Mouse (Mus musculus) stomach, embryonic 14.5 days (tissue): ENCODE data around the gene Smg9. TPM values are rescaled to one million over a fixed set of nuclear protein-coding genes. Genes with fewer than 3 reads are reported as not detected.

ENCODE experiments used
- ATAC-seq: fragments of 200-750 bp; cut with Nextera tagmentation; 2 replicates; pipeline ENCODE4 v1.8.0; 2017; ENCODE audit warnings: low read depth, moderate TSS enrichment; ENCODE audit not compliant: insufficient number of reproducible peaks, insufficient read depth, low FRiP score
- H3K27ac ChIP-seq: fragments of 300-500 bp; sonication (generic); 2 replicates; pipeline ENCODE4 v1.5.1; 2014; ENCODE audit warnings: mild to moderate bottlenecking, low read length, moderate library complexity, mixed read lengths
- H3K27me3 ChIP-seq: fragments of 300-500 bp; sonication (generic); 2 replicates; pipeline ENCODE4 v1.6.1; 2014; ENCODE audit warnings: low read length, control low read depth, mixed read lengths; ENCODE audit not compliant: control insufficient read depth, insufficient read depth
- H3K36me3 ChIP-seq: fragments of 300-500 bp; sonication (generic); 2 replicates; pipeline ENCODE4 v1.6.1; 2014; ENCODE audit warnings: mild to moderate bottlenecking, control low read depth, low read length, moderate library complexity, mixed read lengths; ENCODE audit not compliant: control insufficient read depth, insufficient read depth
- H3K4me1 ChIP-seq: fragments of 300-500 bp; sonication (generic); 2 replicates; pipeline ENCODE4 v1.6.1; 2014; ENCODE audit warnings: low read length, control low read depth, mixed read lengths; ENCODE audit not compliant: control insufficient read depth, insufficient read depth
- H3K4me2 ChIP-seq: fragments of 300-500 bp; sonication (generic); replicated peaks from 2 replicates; pipeline ENCODE4 v1.6.1; 2014; ENCODE audit warnings: low read depth, low read length, control low read depth
- H3K4me3 ChIP-seq: fragments of 300-500 bp; sonication (generic); 2 replicates; pipeline ENCODE4 v1.5.1; 2014; ENCODE audit warnings: low read depth, low read length, control low read depth
- H3K9ac ChIP-seq: fragments of 300-500 bp; sonication (generic); replicated peaks from 2 replicates; pipeline ENCODE4 v1.6.1; 2014; ENCODE audit warnings: low read depth, mild to moderate bottlenecking, control low read depth, low read length, moderate library complexity, mixed read lengths
- H3K9me3 ChIP-seq: fragments of 300-500 bp; sonication (generic); 2 replicates; pipeline ENCODE4 v1.6.1; 2016; ENCODE audit warnings: low read depth, low read length, control low read depth; ENCODE audit not compliant: control insufficient read depth
- WGBS: fragments of 180-500 bp; shearing (Covaris S2); extraction: QIAGEN DNeasy Blood & Tissue Kit; methylation state at CpG from one replicate; pipeline ENCODE4 v1.1.7; 2014; 5-methylcytosine and 5-hydroxymethylcytosine counted together
- polyA plus RNA-seq: library from polyadenylated mRNA; unstranded; fragments of >200 nt; fragmentation: Nextera tagmentation; extraction: Ambion mirVana; gene quantifications from 2 replicates; pipeline ENCODE4 v1.2.1, GENCODE M21; 2014

Smg9 gene
- polyA plus RNA-seq, 1 experiment from 2014 or later, result 26.6 TPM

- Histone ChIP-seq H3K4me2 (no peak overlapping the region), H3K9me3 (no peaks in the 10 kb centered on the region), H3K36me3 (peaks cover 5% of the 10 kb centered on the region; the same call in 1 of the 2 replicates), H3K27ac (no peak overlapping the region), H3K4me3 (no peak overlapping the region), H3K4me1 (no peaks in the 10 kb centered on the region), H3K9ac (no peak overlapping the region), H3K27me3 (no peaks in the 10 kb centered on the region)
- 79% methylated on average over 8 of the region's 8 CpGs for WGBS
- ATAC-seq, result no peak
Measured at GRCm38 (mm10) chr7:24422251-24422650, 22.8 kb downstream of the Smg9 start.

- H3K4me2 ChIP-seq, result no peak overlapping the region
- H3K9me3 ChIP-seq, result no peaks in the 10 kb centered on the region
- H3K27me3 ChIP-seq, result no peaks in the 10 kb centered on the region
- H3K4me3 ChIP-seq, result no peak overlapping the region
- peaks cover 5% of the 10 kb centered on the region; the same call in 1 of the 2 replicates for H3K36me3 ChIP-seq
- no peak for ATAC-seq
- H3K9ac ChIP-seq, result no peak overlapping the region
- H3K4me1 ChIP-seq, result no peaks in the 10 kb centered on the region
- 74% methylated on average over 15 of the region's 15 CpGs for WGBS
- H3K27ac ChIP-seq, result no peak overlapping the region
Measured at GRCm38 (mm10) chr7:24423107-24423763, 23.8 kb downstream of the Smg9 start.

- H3K4me2 ChIP-seq, result no peak overlapping the region
- ATAC-seq, result no peak
- WGBS, result 78% methylated on average over 12 of the region's 12 CpGs
- no peaks in the 10 kb centered on the region for H3K27me3 ChIP-seq
- H3K9me3 ChIP-seq, result no peaks in the 10 kb centered on the region
- no peaks in the 10 kb centered on the region for H3K4me1 ChIP-seq
- no peak overlapping the region for H3K9ac ChIP-seq
- peaks cover 5% of the 10 kb centered on the region; the same call in 1 of the 2 replicates for H3K36me3 ChIP-seq
- no peak overlapping the region for H3K4me3 ChIP-seq
- no peak overlapping the region for H3K27ac ChIP-seq
Measured at GRCm38 (mm10) chr7:24423956-24424732, 24.7 kb downstream of the Smg9 start.

- Histone ChIP-seq H3K9ac (no peak overlapping the region), H3K9me3 (no peaks in the 10 kb centered on the region), H3K4me2 (no peak overlapping the region), H3K27me3 (no peaks in the 10 kb centered on the region), H3K27ac (no peak overlapping the region), H3K36me3 (no peaks in the 10 kb centered on the region; the same call in 1 of the 2 replicates), H3K4me3 (no peak overlapping the region), H3K4me1 (no peaks in the 10 kb centered on the region)
- WGBS, result 65% methylated on average over 9 of the region's 9 CpGs
- no peak for ATAC-seq
Measured at GRCm38 (mm10) chr7:24425919-24426318, 26.5 kb downstream of the Smg9 start.

- Histone ChIP-seq H3K4me3 (no peak overlapping the region), H3K27ac (no peak overlapping the region), H3K9me3 (no peaks in the 10 kb centered on the region), H3K9ac (no peak overlapping the region), H3K4me1 (0 out of 2 replicates have a peak, but pooled peaks cover 3% of the 10 kb centered on the region), H3K36me3 (no peaks in the 10 kb centered on the region; the same call in 1 of the 2 replicates), H3K27me3 (no peaks in the 10 kb centered on the region), H3K4me2 (no peak overlapping the region)
- 92% methylated on average over 8 of the region's 8 CpGs for WGBS
- ATAC-seq, result no peak
Measured at GRCm38 (mm10) chr7:24427168-24427567, 27.7 kb downstream of the Smg9 start.

- Histone ChIP-seq H3K36me3 (no peaks in the 10 kb centered on the region), H3K9me3 (peaks cover 5% of the 10 kb centered on the region; the same call in 1 of the 2 replicates), H3K27ac (no peak overlapping the region), H3K4me2 (no peak overlapping the region), H3K4me1 (0 out of 2 replicates have a peak, but pooled peaks cover 3% of the 10 kb centered on the region), H3K27me3 (0 out of 2 replicates have a peak, but pooled peaks cover 7% of the 10 kb centered on the region), H3K4me3 (no peak overlapping the region), H3K9ac (no peak overlapping the region)
- 93% methylated on average over 5 of the region's 5 CpGs for WGBS
- no peak for ATAC-seq
Measured at GRCm38 (mm10) chr7:24428725-24429124, 29.3 kb downstream of the Smg9 start.

- Histone ChIP-seq H3K4me2 (no peak overlapping the region), H3K27me3 (0 out of 2 replicates have a peak, but pooled peaks cover 7% of the 10 kb centered on the region), H3K4me1 (0 out of 2 replicates have a peak, but pooled peaks cover 3% of the 10 kb centered on the region), H3K9me3 (peaks cover 5% of the 10 kb centered on the region; the same call in 1 of the 2 replicates), H3K4me3 (no peak overlapping the region), H3K36me3 (no peaks in the 10 kb centered on the region), H3K9ac (no peak overlapping the region), H3K27ac (no peak overlapping the region)
- no peak for ATAC-seq
- WGBS, result 62% methylated on average over 16 of the region's 16 CpGs
Measured at GRCm38 (mm10) chr7:24429413-24430112, 30.1 kb downstream of the Smg9 start.
